Mouse (Mus musculus): ENCODE measurements around the gene Tex30. TPM values are rescaled to one million over a fixed set of nuclear protein-coding genes. Genes with fewer than 3 reads are reported as not detected.
A peak's percentile ranks its signal among the peaks of the same experiment; 100 is the strongest.

Tex30 gene
- polyA plus RNA-seq, 1 experiment from 2014 or later = 66.1 TPM

GRCm38 (mm10) chr1:44041797-44042554 lies 60.3 kb downstream of the Tex30 start:
- Histone ChIP-seq H3K9ac (peak overlapping the region; percentile 22; the same call in 1 of the 2 replicates), H3K27ac (replicated peaks) (no peak overlapping the region), H3K9me3 (replicated peaks) (no peaks in the 10 kb centered on the region), H3K36me3 (no peaks in the 10 kb centered on the region), H3K27me3 (no peaks in the 10 kb centered on the region), H3K4me2 (replicated peaks) (peak overlapping the region; percentile 71), H3K4me1 (no peaks in the 10 kb centered on the region), H3K4me3 (replicated peaks) (peak overlapping the region; percentile 48)
- under 1% methylated on average over 17 of the region's 17 CpGs for WGBS
- ATAC-seq (ENCODE audit: insufficient number of reproducible peaks, low FRiP score, low TSS enrichment, low read depth) = no peak

Other genes with a start within 250 kb of the Tex30 start
- 52.1 and 56.5 TPM in 2 replicates for gene Tpp2, start 168.8 kb downstream of the Tex30 start, polyA plus RNA-seq (2015; fragmentation: Nextera tagmentation; extraction: Ambion mirVana)
- 0.49 and 0.68 TPM in 2 replicates for gene Mettl21c, start 82.4 kb downstream of the Tex30 start, polyA plus RNA-seq (2015; fragmentation: Nextera tagmentation; extraction: Ambion mirVana)
- gene Gm8251, start 40.5 kb downstream of the Tex30 start, polyA plus RNA-seq (2015; fragmentation: Nextera tagmentation; extraction: Ambion mirVana) = 0.04 and 0.05 TPM in 2 replicates
- gene Kdelc1, start 16.4 kb upstream of the Tex30 start, polyA plus RNA-seq (2015; fragmentation: Nextera tagmentation; extraction: Ambion mirVana) = 62.4 and 63.4 TPM in 2 replicates
- gene Bivm, start 16.5 kb upstream of the Tex30 start, polyA plus RNA-seq (2015; fragmentation: Nextera tagmentation; extraction: Ambion mirVana) = 17.2 and 18.0 TPM in 2 replicates
- 23.5 and 25.5 TPM in 2 replicates for gene Ercc5, start 45.3 kb upstream of the Tex30 start, polyA plus RNA-seq (2015; fragmentation: Nextera tagmentation; extraction: Ambion mirVana)
- gene Mettl21e, start 116.5 kb upstream of the Tex30 start, polyA plus RNA-seq (2015; fragmentation: Nextera tagmentation; extraction: Ambion mirVana) = 0.25 and 0.33 TPM in 2 replicates